Mouse (Mus musculus) MEL (cell line): ENCODE measurements at regions not wholly inside any gene's neighbourhood (a gene's known extent, or its start where the extent isn't known, plus 50 kb on each side); places are given as distances from the start of the nearest gene placed in this dataset.

Experiments
- BHLHE40 ChIP-seq: IDR thresholded peaks from 2 replicates; pipeline ENCODE4 v1.6.1; 2012; ENCODE audit warnings: low read depth, mild to moderate bottlenecking, inconsistent platforms, low read length, improper control_type of control experiment, borderline replicate concordance
- EP300 ChIP-seq, 2 experiments: IDR thresholded peaks; 2 replicates each; pipeline ENCODE4 v1.6.1; 2011; ENCODE audit warnings: improper control_type of control experiment in 2 of 2, low read length in 2 of 2, low read depth in 1 of 2, mild to moderate bottlenecking in 1 of 2
- POLR2A ChIP-seq, 2 experiments: IDR thresholded peaks; 2 replicates each; pipeline ENCODE4 v1.6.1; 2011 to 2012; ENCODE audit warnings: low read length in 2 of 2, mild to moderate bottlenecking in 2 of 2, control low read depth in 1 of 2, improper control_type of control experiment in 1 of 2, low read depth in 1 of 2, moderate library complexity in 1 of 2; ENCODE audit not compliant: control insufficient read depth in 1 of 2, insufficient read depth in 1 of 2, poor library complexity in 1 of 2
- TCF12 ChIP-seq: IDR thresholded peaks from 2 replicates; pipeline ENCODE4 v1.6.1; 2014; ENCODE audit warnings: low read depth, mild to moderate bottlenecking, inconsistent platforms, low read length, improper control_type of control experiment, moderate library complexity
- ZC3H11A ChIP-seq: IDR thresholded peaks from 2 replicates; pipeline ENCODE4 v1.6.1; 2012; ENCODE audit warnings: low read depth, mild to moderate bottlenecking, inconsistent platforms, low read length, improper control_type of control experiment
- ZMIZ1 ChIP-seq: IDR thresholded peaks from 2 replicates; pipeline ENCODE4 v1.6.1; 2012; ENCODE audit warnings: low read depth, mild to moderate bottlenecking, inconsistent platforms, low read length, improper control_type of control experiment, moderate library complexity

DNA sequence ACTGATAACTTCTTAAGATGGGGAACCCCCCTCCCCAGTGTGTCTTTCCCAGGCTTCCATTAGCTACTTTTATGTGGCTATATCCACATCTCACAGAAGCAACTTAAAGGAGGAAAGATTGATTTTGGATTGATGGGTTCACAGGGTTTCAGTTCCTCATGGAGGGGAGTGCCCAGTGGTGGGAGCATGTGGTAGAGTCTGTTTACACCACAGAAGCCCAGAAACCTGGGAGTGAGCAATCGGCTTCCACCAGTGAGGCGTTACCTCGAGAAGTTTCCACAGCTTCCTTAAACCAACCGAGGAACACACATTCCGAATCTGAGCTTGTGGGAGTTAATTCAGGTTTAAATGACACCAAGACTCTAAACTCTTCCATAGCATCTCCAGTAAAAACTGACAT is 106.1 kb downstream of the Sec61b start:
- TF ChIP-seq TCF12 (no peak), ZC3H11A (no peak), EP300 (IDR thresholded peaks at IDR 0.05; ENCODE audit: low read depth in 1 of 2, low read length in 2 of 2) (no peak), ZMIZ1 (no peak), POLR2A (IDR thresholded peaks at IDR 0.05; ENCODE audit: control insufficient read depth in 1 of 2, insufficient read depth in 1 of 2, low read depth in 1 of 2, low read length in 2 of 2, poor library complexity in 1 of 2) (no peak), BHLHE40 (no peak)
